Mouse (Mus musculus) myocyte (in vitro differentiated cells): ENCODE data around the gene Prrc2b. TPM values are rescaled to one million over a fixed set of nuclear protein-coding genes. Genes with fewer than 3 reads are reported as not detected.

Experiments used
- H3K27me3 ChIP-seq: one replicate; pipeline ENCODE4 v1.6.1; 2011; ENCODE audit not compliant: control insufficient read depth, insufficient read depth, insufficient read length
- H3K36me3 ChIP-seq: one replicate; pipeline ENCODE4 v1.6.1; 2011; ENCODE audit not compliant: control insufficient read depth, insufficient read depth
- H3K4me2 ChIP-seq: one replicate; pipeline ENCODE4 v1.6.1; 2011; ENCODE audit warnings: low read depth, control low read depth
- H3K4me3 ChIP-seq: one replicate; pipeline ENCODE4 v1.5.1; 2011; ENCODE audit warnings: mild to moderate bottlenecking, control low read depth, moderate library complexity
- H3K79me2 ChIP-seq: one replicate; pipeline ENCODE4 v1.6.1; 2011; ENCODE audit not compliant: control insufficient read depth, insufficient read depth
- H3ac ChIP-seq: one replicate; pipeline ENCODE4 v1.6.1; 2011; ENCODE audit not compliant: control insufficient read depth, insufficient read length
- CEBPB ChIP-seq: IDR thresholded peaks from 2 replicates; pipeline ENCODE4 v1.6.1; 2011; ENCODE audit warnings: mild to moderate bottlenecking, moderate library complexity; ENCODE audit not compliant: poor library complexity, insufficient read depth, severe bottlenecking
- E2F4 ChIP-seq: IDR thresholded peaks from one replicate; pipeline ENCODE4 v1.6.1; 2011; ENCODE audit warnings: mild to moderate bottlenecking, control low read depth, moderate library complexity; ENCODE audit not compliant: insufficient read depth
- MAX ChIP-seq: IDR thresholded peaks from one replicate; pipeline ENCODE4 v1.6.1; 2011; ENCODE audit warnings: low read depth, mild to moderate bottlenecking, control low read depth
- MYOD1 ChIP-seq, 3 experiments: IDR thresholded peaks; one replicate each; pipeline ENCODE4 v1.6.1; 2011; ENCODE audit warnings: control low read depth in 2 of 3, low read depth in 2 of 3, mild to moderate bottlenecking in 2 of 3, moderate library complexity in 1 of 3; ENCODE audit not compliant: insufficient read length in 2 of 3, control insufficient read depth in 1 of 3
- MYOG ChIP-seq, 3 experiments: IDR thresholded peaks; one replicate each; pipeline ENCODE4 v1.6.1; 2011; ENCODE audit warnings: control low read depth in 2 of 3, low read depth in 2 of 3, mild to moderate bottlenecking in 2 of 3; ENCODE audit not compliant: insufficient read length in 2 of 3, control insufficient read depth in 1 of 3, insufficient read depth in 1 of 3
- POLR2A ChIP-seq: IDR thresholded peaks from one replicate; pipeline ENCODE4 v1.6.1; 2011; ENCODE audit warnings: low read depth, mild to moderate bottlenecking, control low read depth, moderate library complexity; ENCODE audit not compliant: insufficient read length
- POLR2AphosphoS2 ChIP-seq: IDR thresholded peaks from one replicate; pipeline ENCODE4 v1.6.1; 2011; ENCODE audit warnings: low read depth, control low read depth; ENCODE audit not compliant: insufficient read length
- REST ChIP-seq: IDR thresholded peaks from one replicate; pipeline ENCODE4 v1.6.1; 2011; ENCODE audit warnings: mild to moderate bottlenecking, control low read depth, moderate library complexity; ENCODE audit not compliant: insufficient read depth, insufficient read length
- SRF ChIP-seq: IDR thresholded peaks from one replicate; pipeline ENCODE4 v1.6.1; 2011; ENCODE audit warnings: low read depth; ENCODE audit not compliant: control insufficient read depth, insufficient read length
- TCF12 ChIP-seq: IDR thresholded peaks from one replicate; pipeline ENCODE4 v1.6.1; 2011; ENCODE audit warnings: mild to moderate bottlenecking, control low read depth; ENCODE audit not compliant: poor library complexity, insufficient read depth, severe bottlenecking
- TCF3 ChIP-seq: IDR thresholded peaks from one replicate; pipeline ENCODE4 v1.6.1; 2011; ENCODE audit warnings: low read depth, control low read depth; ENCODE audit not compliant: insufficient read length
- USF1 ChIP-seq: IDR thresholded peaks from one replicate; pipeline ENCODE4 v1.6.1; 2011; ENCODE audit warnings: low read depth, mild to moderate bottlenecking, control low read depth, moderate library complexity
- polyA plus RNA-seq: library from polyadenylated mRNA; unstranded; fragments of >200 nt; fragmentation: generic; extraction: Trizol; gene quantifications from one replicate; pipeline ENCODE4 v1.2.1, GENCODE M21; 2012; ENCODE audit warnings: missing spikeins

Gene Prrc2b
- polyA plus RNA-seq, 1 experiment: 76.2 TPM

- TF ChIP-seq MYOG (IDR thresholded peaks at IDR 0.05; ENCODE audit: control insufficient read depth in 1 of 3, insufficient read depth in 1 of 3, insufficient read length in 2 of 3, low read depth in 2 of 3) (no peak), REST (no peak), E2F4 (no peak), MYOD1 (IDR thresholded peaks at IDR 0.05; ENCODE audit: control insufficient read depth in 1 of 3, insufficient read length in 2 of 3, low read depth in 2 of 3) (no peak), TCF3 (no peak), POLR2A (no peak), MAX (no peak), USF1 (no peak), SRF (no peak), POLR2AphosphoS2 (no peak), TCF12 (no peak), CEBPB (no peak)
- Histone ChIP-seq H3K36me3 (peaks cover 47% of the 10 kb centered on the region), H3K79me2 (no peaks in the 10 kb centered on the region), H3K27me3 (no peaks in the 10 kb centered on the region), H3K4me3 (no peak overlapping the region), H3K4me2 (no peak overlapping the region), H3ac (no peak overlapping the region)
Measured at GRCm38 (mm10) chr2:32211689-32212088, 60.8 kb downstream of the Prrc2b start.

GRCm38 (mm10) chr2:32213000-32213399 is 62.1 kb downstream of the Prrc2b start:
- H3K4me3 ChIP-seq: no peak overlapping the region
- no peak overlapping the region for H3ac ChIP-seq
- TF ChIP-seq MYOD1 (IDR thresholded peaks at IDR 0.05; ENCODE audit: control insufficient read depth in 1 of 3, insufficient read length in 2 of 3, low read depth in 2 of 3) (no peak), MYOG (IDR thresholded peaks at IDR 0.05; ENCODE audit: control insufficient read depth in 1 of 3, insufficient read depth in 1 of 3, insufficient read length in 2 of 3, low read depth in 2 of 3) (no peak), POLR2A (no peak), REST (no peak), CEBPB (no peak), USF1 (no peak), TCF3 (no peak), E2F4 (no peak), TCF12 (no peak), MAX (no peak), SRF (no peak), POLR2AphosphoS2 (no peak)
- H3K36me3 ChIP-seq: peaks cover 46% of the 10 kb centered on the region
- H3K27me3 ChIP-seq: no peaks in the 10 kb centered on the region
- H3K79me2 ChIP-seq: no peaks in the 10 kb centered on the region
- H3K4me2 ChIP-seq: no peak overlapping the region

GRCm38 (mm10) chr2:32215576-32215975 is 64.7 kb downstream of the Prrc2b start:
- TF ChIP-seq SRF (no peak), USF1 (no peak), REST (no peak), TCF3 (no peak), TCF12 (no peak), MYOG (IDR thresholded peaks at IDR 0.05; ENCODE audit: control insufficient read depth in 1 of 3, insufficient read depth in 1 of 3, insufficient read length in 2 of 3, low read depth in 2 of 3) (no peak), MYOD1 (IDR thresholded peaks at IDR 0.05; ENCODE audit: control insufficient read depth in 1 of 3, insufficient read length in 2 of 3, low read depth in 2 of 3) (no peak), POLR2A (no peak), MAX (no peak), POLR2AphosphoS2 (no peak), E2F4 (no peak), CEBPB (no peak)

DNA sequence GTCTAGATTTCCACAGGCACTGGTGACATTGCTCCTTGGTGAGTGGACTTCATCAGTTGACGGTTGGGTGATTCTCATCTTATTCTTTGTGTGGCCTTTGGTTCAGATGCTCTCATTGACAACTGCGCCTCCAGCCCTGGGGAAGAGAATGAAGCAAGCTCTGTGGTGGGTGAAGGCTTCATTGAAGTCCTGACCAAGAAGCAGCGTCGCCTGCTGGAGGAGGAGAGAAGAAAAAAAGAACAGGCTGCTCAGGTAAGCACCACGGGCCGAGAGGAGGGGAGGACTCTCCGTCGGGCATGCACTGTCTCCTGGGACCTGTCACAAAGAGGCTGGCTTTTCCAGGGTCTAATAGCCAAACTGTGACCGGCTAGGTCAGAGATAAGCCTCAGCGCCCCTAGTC is 65.6 kb downstream of the Prrc2b start:
- H3K79me2 ChIP-seq: no peaks in the 10 kb centered on the region
- no peak overlapping the region for H3ac ChIP-seq
- H3K36me3 ChIP-seq: peaks cover 34% of the 10 kb centered on the region
- no peaks in the 10 kb centered on the region for H3K27me3 ChIP-seq
- no peak overlapping the region for H3K4me3 ChIP-seq
- H3K4me2 ChIP-seq: no peak overlapping the region
- TF ChIP-seq REST: no peak
- no peak for TF ChIP-seq E2F4
- TF ChIP-seq MYOD1 (IDR thresholded peaks at IDR 0.05; ENCODE audit: control insufficient read depth in 1 of 3, insufficient read length in 2 of 3, low read depth in 2 of 3): no peak

More at GRCm38 (mm10) chr2:32215576-32215975, 64.7 kb downstream of the Prrc2b start:
- Histone ChIP-seq H3K27me3 (no peaks in the 10 kb centered on the region), H3K36me3 (peaks cover 36% of the 10 kb centered on the region), H3K79me2 (no peaks in the 10 kb centered on the region), H3K4me3 (no peak overlapping the region), H3ac (no peak overlapping the region), H3K4me2 (no peak overlapping the region)

GRCm38 (mm10) chr2:32217656-32218055 is 66.8 kb downstream of the Prrc2b start:
- TF ChIP-seq E2F4 (no peak), POLR2A (no peak), CEBPB (no peak), REST (no peak), MAX (no peak), TCF12 (no peak), USF1 (no peak), POLR2AphosphoS2 (no peak), SRF (no peak), TCF3 (no peak), MYOD1 (IDR thresholded peaks at IDR 0.05; ENCODE audit: control insufficient read depth in 1 of 3, insufficient read length in 2 of 3, low read depth in 2 of 3) (no peak), MYOG (IDR thresholded peaks at IDR 0.05; ENCODE audit: control insufficient read depth in 1 of 3, insufficient read depth in 1 of 3, insufficient read length in 2 of 3, low read depth in 2 of 3) (no peak)
- H3ac ChIP-seq: no peak overlapping the region
- no peaks in the 10 kb centered on the region for H3K79me2 ChIP-seq
- H3K4me3 ChIP-seq: no peak overlapping the region
- no peaks in the 10 kb centered on the region for H3K27me3 ChIP-seq
- peaks cover 38% of the 10 kb centered on the region for H3K36me3 ChIP-seq
- no peak overlapping the region for H3K4me2 ChIP-seq
